Mouse (Mus musculus) kidney, adult 18-20 months (tissue): ENCODE data around the gene Nfkb2.

Source experiments
- DNase-seq: peaks from one replicate; pipeline ENCODE4 v3.0.0; 2021

The Nfkb2 gene

GRCm38 (mm10) chr19:46323716-46324115 lies 19.6 kb downstream of the Nfkb2 start:
- no peak for DNase-seq

GRCm38 (mm10) chr19:46324366-46324765 lies 20.2 kb downstream of the Nfkb2 start:
- DNase-seq, result no peak

- no peak for DNase-seq
Measured at GRCm38 (mm10) chr19:46324918-46325317, 20.8 kb downstream of the Nfkb2 start.

GRCm38 (mm10) chr19:46326019-46326755 lies 22.1 kb downstream of the Nfkb2 start:
- DNase-seq, result no peak

GRCm38 (mm10) chr19:46326756-46327305 lies 22.7 kb downstream of the Nfkb2 start, which contains the start of gene Psd:
Psd (minus strand) TSS chr19:46327156.
- DNase-seq, result peak; percentile 59

GRCm38 (mm10) chr19:46327531-46328064 lies 23.5 kb downstream of the Nfkb2 start:
- DNase-seq, result no peak

GRCm38 (mm10) chr19:46328081-46329030 lies 24.2 kb downstream of the Nfkb2 start, which contains the start of gene Fbxl15:
Fbxl15 (plus strand) TSS chr19:46328184.
- DNase-seq, result peak; percentile 96

- DNase-seq, result no peak
Measured at GRCm38 (mm10) chr19:46329031-46329641, 25.0 kb downstream of the Nfkb2 start.

- peak; percentile 87 for DNase-seq
Measured at GRCm38 (mm10) chr19:46329951-46330350, 25.8 kb downstream of the Nfkb2 start.

- no peak for DNase-seq
Measured at GRCm38 (mm10) chr19:46330696-46331095, 26.6 kb downstream of the Nfkb2 start.

GRCm38 (mm10) chr19:46331326-46331725 lies 27.2 kb downstream of the Nfkb2 start:
- DNase-seq, result no peak

GRCm38 (mm10) chr19:46331936-46332335 lies 27.8 kb downstream of the Nfkb2 start:
- DNase-seq, result no peak

GRCm38 (mm10) chr19:46332721-46333339 lies 28.7 kb downstream of the Nfkb2 start:
- DNase-seq, result no peak

GRCm38 (mm10) chr19:46333906-46334305 lies 29.8 kb downstream of the Nfkb2 start:
- DNase-seq, result no peak

GRCm38 (mm10) chr19:46337719-46338330 lies 33.7 kb downstream of the Nfkb2 start:
- no peak for DNase-seq

GRCm38 (mm10) chr19:46338331-46338936 lies 34.3 kb downstream of the Nfkb2 start, which contains the start of gene Cuedc2:
Cuedc2 (minus strand) TSS chr19:46338702.
- DNase-seq, result peak; percentile 99

GRCm38 (mm10) chr19:46338942-46339286 lies 34.8 kb downstream of the Nfkb2 start:
- no peak for DNase-seq

- peak; percentile 31 for DNase-seq
Measured at GRCm38 (mm10) chr19:46339287-46339971, 35.3 kb downstream of the Nfkb2 start.

- no peak for DNase-seq
Measured at GRCm38 (mm10) chr19:46344710-46345419, 40.7 kb downstream of the Nfkb2 start.

GRCm38 (mm10) chr19:46347146-46347545 lies 43.0 kb downstream of the Nfkb2 start:
- DNase-seq, result no peak
